11 mouse cellular contexts compared by ENCODE assay signal in genomic region chr2:125032258-125032973, GRCm38 (mm10). TPM values are rescaled to one million over a fixed set of nuclear protein-coding genes. Genes with fewer than 3 reads are reported as not detected.
DNase-seq lines count a peak whose midpoint lies in the region; ATAC-seq and TF ChIP-seq lines count a peak whose summit lies in the region.
"Had no signal": no experiment of that assay in that cellular context is flagged by ENCODE, and none has a peak within 500 bp of the region (broad histone marks: within the 10 kb centered on the region; RNA-seq: fewer than 3 reads in every experiment).

No protein-coding gene starts in this region.

- H3K9me3 ChIP-seq in embryonic facial prominence, embryonic 14.5 days (ENCODE audit: control insufficient read depth, low read length): no peaks in the 10 kb centered on the region
- no peaks in the 10 kb centered on the region for H3K9me3 ChIP-seq in embryonic facial prominence, embryonic 10.5 days
- H3K9me3 ChIP-seq in E14TG2a.4 (ENCODE audit: low read length): no peaks in the 10 kb centered on the region
- H3K9me3 ChIP-seq: intestine, embryonic 15.5 days; liver, embryonic 13.5 days had no signal

- WGBS in embryonic facial prominence, embryonic 14.5 days: 66% methylated on average over 17 of the region's 17 CpGs
- WGBS in embryonic facial prominence, embryonic 10.5 days: 85% methylated on average over 17 of the region's 17 CpGs

- intact Hi-C loops in left cerebral cortex, postnatal 4 days (cut with DNase I): no loop called here

- H3K27ac ChIP-seq in embryonic facial prominence, embryonic 14.5 days (replicated peaks; ENCODE audit: low read depth, low read length): no peak overlapping the region; the same call in 1 of the 2 replicates
- H3K27ac ChIP-seq in embryonic facial prominence, embryonic 10.5 days (replicated peaks): no peak overlapping the region
- H3K27ac ChIP-seq: intestine, embryonic 15.5 days; liver, embryonic 13.5 days had no signal

- no peak overlapping the region for H3K4me2 ChIP-seq in embryonic facial prominence, embryonic 14.5 days (ENCODE audit: low read depth, low read length)
- H3K4me2 ChIP-seq: intestine, embryonic 15.5 days; liver, embryonic 13.5 days had no signal

- no peaks in the 10 kb centered on the region for H3K27me3 ChIP-seq in embryonic facial prominence, embryonic 14.5 days (replicated peaks; ENCODE audit: control insufficient read depth, insufficient read depth, low read length)
- H3K27me3 ChIP-seq in embryonic facial prominence, embryonic 10.5 days (replicated peaks; ENCODE audit: low read depth, poor library complexity, severe bottlenecking): no peaks in the 10 kb centered on the region
- peaks cover 14% of the 10 kb centered on the region for H3K27me3 ChIP-seq in E14TG2a.4 (ENCODE audit: insufficient read depth, low read length)
- H3K27me3 ChIP-seq: intestine, embryonic 15.5 days; liver, embryonic 13.5 days had no signal

- no peaks in the 10 kb centered on the region for H3K36me3 ChIP-seq in embryonic facial prominence, embryonic 14.5 days (ENCODE audit: control insufficient read depth, insufficient read depth, low read length)
- no peaks in the 10 kb centered on the region for H3K36me3 ChIP-seq in embryonic facial prominence, embryonic 10.5 days (replicated peaks)
- no peaks in the 10 kb centered on the region for H3K36me3 ChIP-seq in E14TG2a.4 (ENCODE audit: insufficient read depth, low read length)
- H3K36me3 ChIP-seq: intestine, embryonic 15.5 days; liver, embryonic 13.5 days had no signal

- peaks cover 8% of the 10 kb centered on the region for H3K4me1 ChIP-seq in embryonic facial prominence, embryonic 14.5 days (ENCODE audit: control insufficient read depth, insufficient read depth, low read length)
- 0 out of 2 replicates have a peak, but pooled peaks cover 4% of the 10 kb centered on the region for H3K4me1 ChIP-seq in embryonic facial prominence, embryonic 10.5 days
- peaks cover 10% of the 10 kb centered on the region; the same call in 1 of the 2 replicates for H3K4me1 ChIP-seq in E14TG2a.4 (replicated peaks; ENCODE audit: low read depth, low read length)
- H3K4me1 ChIP-seq: intestine, embryonic 15.5 days; liver, embryonic 13.5 days had no signal

- ATAC-seq in embryonic facial prominence, embryonic 14.5 days (ENCODE audit: low read depth): 0 out of 2 replicates have a peak, but pooled peaks have one; percentile 33
- no peak for ATAC-seq in megakaryocyte, adult 5-6 weeks (ENCODE audit: poor library complexity, severe bottlenecking)
- ATAC-seq: intestine, embryonic 15.5 days had no signal

- TF ChIP-seq CTCF in E14TG2a.4 (conservative IDR thresholded peaks at IDR 0.05; ENCODE audit: low read length): no peak

- H3K9ac ChIP-seq in embryonic facial prominence, embryonic 14.5 days (ENCODE audit: low read depth, low read length): no peak overlapping the region
- H3K9ac ChIP-seq: intestine, embryonic 15.5 days; liver, embryonic 13.5 days had no signal

- peak; percentile 33 for DNase-seq in embryonic facial prominence, embryonic 14.5 days (ENCODE audit: low spot score)
- DNase-seq in embryonic facial prominence, embryonic 10.5 days (ENCODE audit: low spot score): no peak
- peak; percentile 79 to 85 for DNase-seq in cerebellum, postnatal 25 days
- DNase-seq in left cerebral cortex, postnatal 4 days: peak; percentile 79
- no peak for DNase-seq in embryo, embryonic 10.5 days (ENCODE audit: low spot score)
- DNase-seq in heart, adult 11 months: no peak
- DNase-seq: liver, embryonic 13.5 days had no signal

- no peak overlapping the region for H3K4me3 ChIP-seq in embryonic facial prominence, embryonic 14.5 days (ENCODE audit: low read depth, low read length)
- H3K4me3 ChIP-seq in embryonic facial prominence, embryonic 10.5 days: no peak overlapping the region
- H3K4me3 ChIP-seq in E14TG2a.4 (replicated peaks; ENCODE audit: low read length): peak overlapping the region; percentile 45
- H3K4me3 ChIP-seq: intestine, embryonic 15.5 days; liver, embryonic 13.5 days had no signal

RNA-seq across cellular contexts. Expression of gene Slc24a5, which starts 35.5 kb away (rescaled TPM):
- polyA plus RNA-seq in embryonic facial prominence, embryonic 14.5 days (2014; fragmentation: Nextera tagmentation; extraction: Ambion mirVana): 7.0 and 7.5 TPM in 2 replicates
- 3.7 and 7.8 TPM in 2 replicates for polyA plus RNA-seq in embryonic facial prominence, embryonic 10.5 days (2016; fragmentation: Nextera tagmentation; extraction: Ambion mirVana)
- not detected for total RNA-seq in left cerebral cortex, postnatal 4 days (2021)
- not detected in 2 replicates for total RNA-seq in megakaryocyte, adult 5-6 weeks (2015)
- total RNA-seq in megakaryocyte, adult 5-6 weeks (2017): 0.41 TPM in 1 of 2 replicates, not detected in the other
- total RNA-seq: gastrocnemius, adult 8-10 months had no signal

Comparison
In these comparisons a context has a peak if more than half of its experiments do, and no peak if none do; other contexts are left out.
1. DNase-seq: peak in embryonic facial prominence, embryonic 14.5 days (single experiment), cerebellum, postnatal 25 days (2 of 2) and left cerebral cortex, postnatal 4 days (single experiment); none in embryonic facial prominence, embryonic 10.5 days (single experiment), embryo, embryonic 10.5 days (single experiment) and heart, adult 11 months (single experiment).